ENCODE assay signal across 9 mouse cellular contexts in the genomic region with DNA sequence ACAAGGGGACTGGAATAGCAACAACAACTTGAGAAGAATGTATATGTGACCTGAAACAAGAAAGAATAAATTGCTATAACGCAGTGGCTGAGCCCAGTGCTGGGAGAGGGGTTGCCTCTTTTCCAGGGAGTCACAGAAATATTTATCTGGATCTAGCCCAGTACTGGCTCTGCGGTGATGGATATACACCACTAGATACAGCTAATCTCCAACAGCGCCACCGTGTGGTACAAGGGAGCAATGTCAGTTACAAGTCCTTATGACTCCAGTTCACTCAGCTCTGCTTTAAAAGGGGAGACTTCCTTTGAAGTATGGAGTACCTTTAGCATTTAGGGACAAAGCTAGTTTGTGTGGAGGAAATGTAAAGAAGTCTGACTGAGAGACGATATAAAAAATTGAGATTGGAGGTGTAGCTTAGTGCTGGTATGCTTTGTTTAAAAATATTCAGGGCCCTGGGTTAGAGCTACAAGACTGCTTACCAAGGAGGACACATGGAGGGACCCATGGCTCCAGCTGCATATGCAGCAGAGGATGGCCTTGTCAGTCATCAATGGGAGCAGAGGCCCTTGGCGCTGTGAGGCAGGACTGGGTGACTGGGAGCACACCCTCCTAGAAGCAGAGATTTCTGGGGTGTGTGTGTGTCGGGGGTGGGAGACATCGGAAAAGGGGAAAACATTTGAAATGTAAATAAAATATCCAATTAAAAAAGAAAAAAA.
DNase-seq lines count a peak whose midpoint lies in the region; ATAC-seq lines count a peak whose summit lies in the region.
"Had no signal": no experiment of that assay in that cellular context is flagged by ENCODE, and none has a peak within 500 bp of the region (broad histone marks: within the 10 kb centered on the region; RNA-seq: fewer than 3 reads in every experiment).

No protein-coding gene starts in this region.

- peak; percentile 63 to 87 for DNase-seq in adrenal gland, adult (ENCODE audit: inconsistent age in 2 of 2, low spot score in 1 of 2)
- DNase-seq in cerebellum, postnatal 14 days, result peak; percentile 81 to 88
- peak; percentile 64 for DNase-seq in gastrocnemius, adult 18-20 months (ENCODE audit: low spot score)
- DNase-seq in left cerebral cortex, adult 8-10 months (ENCODE audit: low spot score in 2 of 2), result peak; percentile 43 to 54
- DNase-seq in mesoderm, embryonic 11.5 days (ENCODE audit: low read depth, low spot score), result peak; percentile 86
- peak; percentile 86 for DNase-seq in right cerebral cortex, postnatal 4 days

- peak; percentile 79; the same call in 1 of the 2 replicates for ATAC-seq in intestine, embryonic 15.5 days
- ATAC-seq in activated CD4-positive, CD25-positive, alpha-beta regulatory T cell, adult 4 months, result no peak

- no peaks in the 10 kb centered on the region for H3K36me3 ChIP-seq in intestine, embryonic 15.5 days
- H3K36me3 ChIP-seq: liver, embryonic 15.5 days had no signal

- H3K4me1 ChIP-seq in intestine, embryonic 15.5 days (replicated peaks), result no peaks in the 10 kb centered on the region
- H3K4me1 ChIP-seq: liver, embryonic 15.5 days had no signal

- no peak overlapping the region for H3K4me2 ChIP-seq in intestine, embryonic 15.5 days (replicated peaks)
- H3K4me2 ChIP-seq: liver, embryonic 15.5 days had no signal

- WGBS in intestine, embryonic 15.5 days, result 39% methylated on average over 8 of the region's 8 CpGs

- no peak overlapping the region for H3K4me3 ChIP-seq in intestine, embryonic 15.5 days (replicated peaks)
- H3K4me3 ChIP-seq: liver, embryonic 15.5 days had no signal

- H3K9ac ChIP-seq in intestine, embryonic 15.5 days, result no peak overlapping the region
- H3K9ac ChIP-seq: liver, embryonic 15.5 days had no signal

- H3K9me3 ChIP-seq in intestine, embryonic 15.5 days, result no peaks in the 10 kb centered on the region
- H3K9me3 ChIP-seq: liver, embryonic 15.5 days had no signal

- no peaks in the 10 kb centered on the region for H3K27me3 ChIP-seq in intestine, embryonic 15.5 days (replicated peaks)
- H3K27me3 ChIP-seq: liver, embryonic 15.5 days had no signal

- H3K27ac ChIP-seq in intestine, embryonic 15.5 days, result no peak overlapping the region
- H3K27ac ChIP-seq: liver, embryonic 15.5 days had no signal
